Mouse (Mus musculus): ENCODE measurements around the gene Olfr1341. TPM values are rescaled to one million over a fixed set of nuclear protein-coding genes. Genes with fewer than 3 reads are reported as not detected.

Gene Olfr1341
- polyA plus RNA-seq (2016; fragmentation: Nextera tagmentation; extraction: Ambion mirVana) = 0.04 TPM in 1 of 2 replicates, not detected in the other

DNA sequence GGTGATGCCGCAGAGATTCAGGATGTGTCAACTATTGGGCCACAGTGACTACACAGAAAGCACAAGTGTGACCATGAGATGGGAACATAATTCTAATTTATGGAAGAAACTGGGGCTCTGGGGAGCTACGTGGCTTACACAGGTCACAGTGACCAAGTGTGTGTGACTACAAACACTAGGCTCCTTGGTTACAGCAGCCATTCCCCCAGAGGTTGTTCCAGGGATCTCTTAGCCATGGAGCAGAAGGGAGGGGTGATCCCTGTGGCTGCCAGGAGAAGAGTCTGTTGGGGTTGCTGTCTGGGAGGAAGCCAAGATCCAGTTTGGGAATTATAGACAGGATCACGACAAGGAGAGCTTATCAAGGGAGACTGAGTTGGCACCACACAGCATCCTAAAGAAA, at the start of gene Olfr1341:
Gene Olfr1341, plus strand, starts transcription at position 301 of the 400 bp plus-strand sequence.
- no peaks in the 10 kb centered on the region for H3K4me1 ChIP-seq
- DNase-seq (ENCODE audit: low spot score) = no peak
- no peak within 1 kb of the TSS for H3K4me3 ChIP-seq
- H3K9me3 ChIP-seq = no peaks in the 10 kb centered on the region
- no peaks in the 10 kb centered on the region for H3K27me3 ChIP-seq (replicated peaks; ENCODE audit: low read depth, poor library complexity, severe bottlenecking)
- no peaks in the 10 kb centered on the region for H3K36me3 ChIP-seq (replicated peaks)
- no peak within 1 kb of the TSS for H3K27ac ChIP-seq (replicated peaks)
- 87% methylated on average over 3 of the region's 3 CpGs for WGBS

GRCm38 (mm10) chr4:118658652-118659051, 44.7 kb upstream of the Olfr1341 start, which contains the start of gene Olfr62:
Gene Olfr62, plus strand, starts transcription at chr4:118658952.
- H3K4me1 ChIP-seq = no peaks in the 10 kb centered on the region
- DNase-seq (ENCODE audit: low spot score) = no peak
- no peak within 1 kb of the TSS for H3K4me3 ChIP-seq
- H3K27me3 ChIP-seq (replicated peaks; ENCODE audit: low read depth, poor library complexity, severe bottlenecking) = no peaks in the 10 kb centered on the region
- H3K27ac ChIP-seq (replicated peaks) = no peak within 1 kb of the TSS
- H3K9me3 ChIP-seq = no peaks in the 10 kb centered on the region
- H3K36me3 ChIP-seq (replicated peaks) = no peaks in the 10 kb centered on the region

DNA sequence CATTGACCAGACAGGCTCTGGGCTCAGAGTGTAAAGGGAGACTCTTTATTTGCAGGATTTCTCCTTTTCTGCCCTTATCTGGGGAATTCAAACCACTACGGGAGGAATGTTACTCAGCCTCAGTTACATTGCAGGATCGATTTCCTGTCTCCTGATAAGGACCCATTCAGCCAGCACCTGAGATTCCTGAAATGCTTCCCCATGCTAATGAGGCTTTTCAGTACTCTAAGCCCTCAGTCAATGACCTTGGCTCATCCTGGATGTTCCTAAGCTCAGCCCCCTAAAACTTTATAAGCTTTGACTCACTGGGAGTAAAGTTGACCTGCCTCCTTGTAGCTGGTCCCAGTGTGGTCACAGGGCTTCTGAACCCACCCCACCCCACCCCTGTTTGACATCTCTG, 16.2 kb upstream of the Olfr1341 start:
- Histone ChIP-seq H3K4me1 (peaks cover under 1% of the 10 kb centered on the region), H3K9me3 (no peaks in the 10 kb centered on the region), H3K4me3 (no peak overlapping the region), H3K27ac (replicated peaks) (no peak overlapping the region), H3K36me3 (replicated peaks) (no peaks in the 10 kb centered on the region), H3K27me3 (replicated peaks; ENCODE audit: low read depth, poor library complexity, severe bottlenecking) (0 out of 2 replicates have a peak, but pooled peaks cover under 1% of the 10 kb centered on the region)
- no peak for DNase-seq (ENCODE audit: low spot score)
- 62% methylated on average over 2 of the region's 2 CpGs for WGBS

GRCm38 (mm10) chr4:118692412-118692973, 10.8 kb upstream of the Olfr1341 start, which contains the start of gene Olfr1342:
Gene Olfr1342, minus strand, starts transcription at chr4:118692756.
- Histone ChIP-seq H3K9me3 (no peaks in the 10 kb centered on the region), H3K27me3 (replicated peaks; ENCODE audit: low read depth, poor library complexity, severe bottlenecking) (peaks cover 7% of the 10 kb centered on the region; the same call in 1 of the 2 replicates), H3K4me3 (no peak within 1 kb of the TSS), H3K27ac (replicated peaks) (peak within 1 kb of the TSS; percentile 24; the same call in 1 of the 2 replicates), H3K36me3 (replicated peaks) (no peaks in the 10 kb centered on the region), H3K4me1 (peaks cover 7% of the 10 kb centered on the region)
- 31% methylated on average over 12 of the region's 12 CpGs for WGBS
- peak; percentile 15 for DNase-seq (ENCODE audit: low spot score)

GRCm38 (mm10) chr4:118693812-118694211, 9.5 kb upstream of the Olfr1341 start:
- Histone ChIP-seq H3K27me3 (replicated peaks; ENCODE audit: low read depth, poor library complexity, severe bottlenecking) (peaks cover 7% of the 10 kb centered on the region; the same call in 1 of the 2 replicates), H3K36me3 (replicated peaks) (no peaks in the 10 kb centered on the region), H3K4me1 (peaks cover 7% of the 10 kb centered on the region), H3K9me3 (no peaks in the 10 kb centered on the region), H3K4me3 (no peak overlapping the region), H3K27ac (replicated peaks) (no peak overlapping the region)
- 41% methylated on average over 2 of the region's 2 CpGs for WGBS
- DNase-seq (ENCODE audit: low spot score) = no peak

DNA sequence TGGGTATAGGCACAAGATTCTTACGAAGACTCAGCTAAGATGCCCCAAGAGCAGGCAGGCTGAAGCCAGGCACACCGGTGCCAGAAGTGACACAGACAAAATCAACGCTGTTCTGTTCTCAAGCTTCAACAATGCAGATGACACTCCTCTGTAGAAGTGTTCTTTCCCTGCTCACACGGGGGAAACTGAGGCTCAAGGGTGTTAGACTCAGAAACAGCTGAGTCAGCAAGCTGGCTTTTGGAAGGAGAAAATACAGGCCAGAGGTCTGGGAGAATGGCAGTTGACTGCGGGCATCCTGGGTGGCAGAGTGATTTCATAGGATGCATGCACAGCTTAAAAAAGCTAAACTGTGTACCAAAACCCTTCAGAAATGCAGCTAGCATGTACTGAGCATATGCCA, 4.8 kb downstream of the Olfr1341 start:
- no peaks in the 10 kb centered on the region for H3K4me1 ChIP-seq
- H3K9me3 ChIP-seq = no peaks in the 10 kb centered on the region
- WGBS = 85% methylated on average over 5 of the region's 5 CpGs
- no peaks in the 10 kb centered on the region for H3K27me3 ChIP-seq (replicated peaks; ENCODE audit: low read depth, poor library complexity, severe bottlenecking)
- H3K4me3 ChIP-seq = no peak overlapping the region
- no peaks in the 10 kb centered on the region for H3K36me3 ChIP-seq (replicated peaks)
- DNase-seq (ENCODE audit: low spot score) = no peak
- no peak overlapping the region for H3K27ac ChIP-seq (replicated peaks)

DNA sequence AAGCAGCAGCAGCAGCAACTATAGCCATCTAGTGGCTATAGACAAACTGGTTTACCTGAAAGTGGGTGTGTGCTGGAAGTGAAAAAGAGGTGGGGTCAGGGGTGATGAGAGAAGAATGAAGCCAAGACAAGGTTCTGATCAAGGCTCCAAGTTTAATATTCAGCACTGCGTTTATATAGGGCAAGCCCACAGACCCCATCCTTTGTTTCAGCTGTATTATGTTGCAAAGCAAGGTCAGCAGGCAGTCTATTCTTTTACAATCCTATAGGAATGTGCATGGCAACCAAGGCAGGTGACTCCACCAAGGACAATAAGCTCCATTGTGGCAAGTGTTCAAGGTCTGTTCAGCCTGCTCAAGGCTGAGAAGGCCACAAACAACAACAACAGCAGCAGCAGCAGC, 8.3 kb downstream of the Olfr1341 start:
- H3K4me1 ChIP-seq = no peaks in the 10 kb centered on the region
- no peaks in the 10 kb centered on the region for H3K27me3 ChIP-seq (replicated peaks; ENCODE audit: low read depth, poor library complexity, severe bottlenecking)
- H3K4me3 ChIP-seq = no peak overlapping the region
- no peak for DNase-seq (ENCODE audit: low spot score)
- no peak overlapping the region for H3K27ac ChIP-seq (replicated peaks)
- no peaks in the 10 kb centered on the region for H3K36me3 ChIP-seq (replicated peaks)
- WGBS = 36% methylated on average over 1 of the region's 1 CpGs
- no peaks in the 10 kb centered on the region for H3K9me3 ChIP-seq

DNA sequence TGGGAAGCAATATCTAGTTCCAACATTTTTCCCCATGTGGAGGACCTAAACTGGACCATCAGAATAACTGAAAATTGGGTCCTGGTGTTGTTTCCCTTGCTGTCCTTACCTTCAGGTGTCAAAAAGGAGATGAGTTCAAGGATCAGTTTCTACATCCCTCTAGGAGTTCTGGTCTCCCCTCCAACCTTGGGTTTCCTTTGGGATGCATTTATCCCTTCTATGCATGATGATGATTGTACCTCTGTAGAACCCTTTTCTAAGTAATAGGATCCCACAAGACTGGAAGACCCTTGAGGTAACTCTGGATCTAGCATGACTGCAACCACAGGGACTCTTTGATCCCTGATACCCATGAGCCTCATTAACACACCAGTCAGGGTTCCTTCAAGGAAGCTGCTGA, 16.5 kb downstream of the Olfr1341 start, which contains the start of gene Olfr1340:
Gene Olfr1340, plus strand, starts transcription at position 301 of the 400 bp plus-strand sequence.
- H3K4me1 ChIP-seq = no peaks in the 10 kb centered on the region
- no peaks in the 10 kb centered on the region for H3K36me3 ChIP-seq (replicated peaks)
- no peak within 1 kb of the TSS for H3K4me3 ChIP-seq
- no peaks in the 10 kb centered on the region for H3K27me3 ChIP-seq (replicated peaks; ENCODE audit: low read depth, poor library complexity, severe bottlenecking)
- DNase-seq (ENCODE audit: low spot score) = no peak
- H3K27ac ChIP-seq (replicated peaks) = no peak within 1 kb of the TSS
- H3K9me3 ChIP-seq = no peaks in the 10 kb centered on the region

- WGBS = 55% methylated on average over 10 of the region's 10 CpGs
- no peaks in the 10 kb centered on the region for H3K27me3 ChIP-seq (replicated peaks; ENCODE audit: low read depth, poor library complexity, severe bottlenecking)
- H3K4me1 ChIP-seq = no peaks in the 10 kb centered on the region
- no peak overlapping the region for H3K4me3 ChIP-seq
- no peaks in the 10 kb centered on the region for H3K36me3 ChIP-seq (replicated peaks)
- H3K9me3 ChIP-seq = no peaks in the 10 kb centered on the region
- DNase-seq (ENCODE audit: low spot score) = peak; percentile 52
- H3K27ac ChIP-seq (replicated peaks) = no peak overlapping the region
These were observed 18.6 kb downstream of the Olfr1341 start for GRCm38 (mm10) chr4:118721742-118722483.

GRCm38 (mm10) chr4:118731875-118732274, 28.6 kb downstream of the Olfr1341 start, which contains the start of gene Olfr1339:
Gene Olfr1339, plus strand, starts transcription at chr4:118732175.
- no peak within 1 kb of the TSS for H3K27ac ChIP-seq (replicated peaks)
- H3K9me3 ChIP-seq = no peaks in the 10 kb centered on the region
- no peaks in the 10 kb centered on the region for H3K27me3 ChIP-seq (replicated peaks; ENCODE audit: low read depth, poor library complexity, severe bottlenecking)
- H3K36me3 ChIP-seq (replicated peaks) = no peaks in the 10 kb centered on the region
- H3K4me3 ChIP-seq = no peak within 1 kb of the TSS
- H3K4me1 ChIP-seq = no peaks in the 10 kb centered on the region
- no peak for DNase-seq (ENCODE audit: low spot score)
- WGBS = 100% methylated on average over 1 of the region's 1 CpGs

DNA sequence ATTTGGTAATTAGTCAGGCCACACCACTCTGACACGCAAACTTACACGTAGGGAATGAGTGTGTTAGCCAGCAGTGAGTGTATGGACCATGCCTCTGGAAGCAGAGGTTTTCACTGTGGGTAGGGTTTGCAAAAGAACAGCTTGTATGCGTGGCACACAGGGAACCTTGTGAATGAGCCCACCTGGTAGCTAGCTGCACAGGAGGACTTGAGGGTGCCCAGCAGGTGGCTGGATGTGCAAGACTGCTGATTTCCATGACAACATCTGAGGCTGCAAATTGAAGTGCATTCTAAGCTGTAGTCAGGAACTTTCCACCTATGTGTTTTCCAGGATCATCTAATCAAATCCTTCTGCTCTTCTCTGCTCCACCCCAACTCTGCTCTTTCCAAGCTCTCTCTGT, 36.3 kb downstream of the Olfr1341 start:
- WGBS = 70% methylated on average over 3 of the region's 3 CpGs
- H3K36me3 ChIP-seq (replicated peaks) = no peaks in the 10 kb centered on the region
- no peak overlapping the region for H3K27ac ChIP-seq (replicated peaks)
- H3K4me1 ChIP-seq = peaks cover 5% of the 10 kb centered on the region; the same call in 1 of the 2 replicates
- no peaks in the 10 kb centered on the region for H3K9me3 ChIP-seq
- peaks cover 48% of the 10 kb centered on the region for H3K27me3 ChIP-seq (replicated peaks; ENCODE audit: low read depth, poor library complexity, severe bottlenecking)
- DNase-seq (ENCODE audit: low spot score) = no peak
- H3K4me3 ChIP-seq = no peak overlapping the region

DNA sequence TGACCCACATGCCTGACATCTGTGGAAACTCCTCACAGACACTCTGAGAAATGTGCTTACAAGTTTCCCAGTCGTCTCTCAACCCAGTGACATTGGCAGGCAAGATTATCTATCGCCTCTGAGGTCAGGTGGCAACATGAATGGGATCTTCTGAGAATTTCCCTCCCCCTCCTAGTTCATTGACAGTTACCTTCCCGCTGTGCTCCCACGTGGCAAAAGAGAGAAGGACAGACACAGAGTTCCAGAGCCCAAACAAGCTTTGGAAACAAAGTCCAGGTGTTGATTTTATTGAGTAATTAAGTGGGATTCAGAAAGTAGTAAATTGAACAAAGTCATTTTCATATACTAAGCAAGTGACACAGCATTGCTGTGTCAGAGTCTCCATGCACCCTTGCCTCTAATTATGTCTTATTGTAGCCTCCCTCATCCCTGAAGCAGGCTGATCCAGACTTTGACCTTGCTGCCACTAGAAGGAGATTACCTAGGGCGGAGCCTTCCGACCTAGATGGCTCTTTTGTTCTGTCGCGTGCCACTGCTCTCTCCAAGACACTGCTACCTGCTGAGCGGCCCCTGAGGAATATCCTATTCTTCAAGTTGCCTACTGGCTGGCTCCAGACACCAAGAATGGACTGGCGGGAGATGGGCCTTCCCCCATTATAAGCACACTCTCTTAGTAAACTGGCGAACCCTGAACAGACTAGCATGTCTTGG, 37.8 kb downstream of the Olfr1341 start:
- peak; percentile 9 for DNase-seq (ENCODE audit: low spot score)

More for the DNA sequence above, 37.8 kb downstream of the Olfr1341 start:
- 5% methylated on average over 11 of the region's 11 CpGs for WGBS
- no peak overlapping the region for H3K4me3 ChIP-seq
- H3K27ac ChIP-seq (replicated peaks) = no peak overlapping the region
- H3K9me3 ChIP-seq = peaks cover 4% of the 10 kb centered on the region; the same call in 1 of the 2 replicates
- no peaks in the 10 kb centered on the region for H3K36me3 ChIP-seq (replicated peaks)
- H3K27me3 ChIP-seq (replicated peaks; ENCODE audit: low read depth, poor library complexity, severe bottlenecking) = peaks cover 48% of the 10 kb centered on the region
- H3K4me1 ChIP-seq = peaks cover 5% of the 10 kb centered on the region; the same call in 1 of the 2 replicates
